Mouse (Mus musculus): ENCODE results near the gene Armc8. TPM values are rescaled to one million over a fixed set of nuclear protein-coding genes. Genes with fewer than 3 reads are reported as not detected.

Armc8 gene
- polyA plus RNA-seq, 1 experiment = 15.6 TPM

DNA sequence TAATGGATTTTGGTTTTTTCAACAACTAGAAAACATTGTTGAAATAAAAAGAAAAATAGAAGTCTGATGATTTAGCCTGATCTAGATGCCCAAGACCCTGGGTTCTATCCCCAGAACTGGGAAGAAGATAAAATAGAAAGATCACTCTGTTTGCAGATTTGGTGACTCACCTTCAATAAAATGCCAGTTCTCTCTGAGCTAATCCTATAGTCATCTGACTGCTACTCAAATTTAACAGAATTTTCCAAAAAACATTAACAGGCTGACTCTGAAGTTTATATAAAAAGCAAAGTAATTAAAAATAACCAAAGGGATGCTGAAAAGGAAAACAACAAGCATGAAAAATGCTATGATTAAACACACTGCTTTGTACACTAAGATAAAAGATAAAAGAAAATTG is 122.4 kb downstream of the Armc8 start:
- no peak overlapping the region for H3K4me3 ChIP-seq (ENCODE audit: control insufficient read depth, insufficient read depth, low read length)
- H3K36me3 ChIP-seq (ENCODE audit: control insufficient read depth, insufficient read depth, low read length) = no peaks in the 10 kb centered on the region
- no peaks in the 10 kb centered on the region for H3K4me1 ChIP-seq (replicated peaks; ENCODE audit: control insufficient read depth, insufficient read depth, low read length)
- H3K27me3 ChIP-seq (ENCODE audit: control insufficient read depth, insufficient read depth, low read length) = no peaks in the 10 kb centered on the region
- TF ChIP-seq CTCF (IDR thresholded peaks at IDR 0.05; ENCODE audit: borderline replicate concordance, control insufficient read depth, extremely low read depth, insufficient read depth, low read length, poor library complexity) = no peak
- H3K27ac ChIP-seq (ENCODE audit: control insufficient read depth, insufficient read depth, low read length) = no peak overlapping the region
- no peak for DNase-seq

DNA sequence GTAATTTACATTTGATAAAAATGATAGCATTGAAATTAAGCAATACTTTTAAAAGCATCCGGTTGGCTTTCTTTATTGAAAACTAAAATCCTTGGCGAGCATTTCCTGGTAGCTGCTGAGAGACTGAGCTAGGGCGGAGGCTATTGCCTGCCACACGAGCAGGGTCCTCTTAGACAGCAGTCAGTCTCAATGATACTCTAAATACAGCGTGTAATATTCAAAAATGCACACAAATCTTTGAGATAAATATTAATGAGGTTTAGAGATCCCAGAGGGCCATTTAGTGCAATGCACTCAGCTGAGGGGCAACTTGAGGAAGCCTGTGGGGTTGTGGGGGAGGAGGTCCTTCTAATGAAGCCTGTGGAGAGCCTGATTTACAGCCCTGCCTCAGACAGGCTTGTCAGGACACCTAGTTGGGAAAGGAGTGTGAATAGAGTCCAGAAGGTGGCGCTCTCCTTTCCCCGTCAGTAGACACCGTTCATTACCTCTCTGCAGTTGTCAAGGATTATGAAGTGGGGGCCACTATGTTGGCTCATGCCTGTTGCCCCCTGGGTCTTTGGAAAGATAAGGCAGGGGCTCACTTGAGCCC is 124.0 kb downstream of the Armc8 start:
- no peak overlapping the region for H3K27ac ChIP-seq (ENCODE audit: control insufficient read depth, insufficient read depth, low read length)
- no peak for TF ChIP-seq POLR2A (IDR thresholded peaks at IDR 0.05; ENCODE audit: control insufficient read depth, extremely low read depth, insufficient read depth, low read length, poor library complexity)
- no peak for TF ChIP-seq CTCF (IDR thresholded peaks at IDR 0.05; ENCODE audit: borderline replicate concordance, control insufficient read depth, extremely low read depth, insufficient read depth, low read length, poor library complexity)
- no peaks in the 10 kb centered on the region for H3K4me1 ChIP-seq (replicated peaks; ENCODE audit: control insufficient read depth, insufficient read depth, low read length)
- no peaks in the 10 kb centered on the region for H3K27me3 ChIP-seq (ENCODE audit: control insufficient read depth, insufficient read depth, low read length)
- 35% methylated on average over 8 of the region's 8 CpGs for WGBS
- H3K36me3 ChIP-seq (ENCODE audit: control insufficient read depth, insufficient read depth, low read length) = no peaks in the 10 kb centered on the region
- DNase-seq = peak; percentile 9
- no peak overlapping the region for H3K4me3 ChIP-seq (ENCODE audit: control insufficient read depth, insufficient read depth, low read length)

DNA sequence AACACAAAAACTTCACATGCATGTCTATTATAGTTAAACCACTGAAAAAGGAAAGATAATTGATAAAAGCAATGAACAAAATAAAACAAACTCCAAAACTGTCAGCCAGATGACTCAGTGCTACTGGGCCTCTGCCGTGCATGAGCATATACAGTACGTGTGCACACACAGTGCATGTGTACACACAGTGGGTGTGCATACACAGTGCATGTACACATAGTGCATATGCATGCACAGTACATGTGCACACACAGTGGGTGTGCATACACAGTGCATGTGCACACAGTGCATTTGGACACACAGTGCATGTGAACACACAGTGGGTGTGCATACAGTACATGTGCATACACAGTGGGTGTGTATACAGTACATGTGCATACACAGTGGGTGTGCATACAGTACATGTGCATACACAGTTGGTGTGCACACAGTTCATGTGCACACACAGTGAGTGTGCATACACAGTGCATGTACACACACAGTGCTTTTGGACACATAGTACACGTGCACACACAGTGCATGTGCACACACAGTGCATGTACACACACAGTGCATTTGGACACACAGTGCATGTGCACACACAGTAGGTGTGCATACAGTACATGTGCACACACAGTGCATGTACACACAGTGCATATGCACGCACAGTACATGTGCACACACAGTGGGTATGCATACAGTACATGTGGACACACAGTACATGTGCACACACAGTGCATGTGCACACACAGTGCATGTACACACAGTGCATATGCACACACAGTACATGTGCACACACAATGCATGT is 126.9 kb downstream of the Armc8 start:
- no peak overlapping the region for H3K27ac ChIP-seq (ENCODE audit: control insufficient read depth, insufficient read depth, low read length)
- 96% methylated on average over 4 of the region's 4 CpGs for WGBS
- TF ChIP-seq CTCF (IDR thresholded peaks at IDR 0.05; ENCODE audit: borderline replicate concordance, control insufficient read depth, extremely low read depth, insufficient read depth, low read length, poor library complexity) = no peak
- no peak for TF ChIP-seq POLR2A (IDR thresholded peaks at IDR 0.05; ENCODE audit: control insufficient read depth, extremely low read depth, insufficient read depth, low read length, poor library complexity)
- no peak overlapping the region for H3K4me3 ChIP-seq (ENCODE audit: control insufficient read depth, insufficient read depth, low read length)
- no peaks in the 10 kb centered on the region for H3K36me3 ChIP-seq (ENCODE audit: control insufficient read depth, insufficient read depth, low read length)
- peaks cover 2% of the 10 kb centered on the region for H3K4me1 ChIP-seq (replicated peaks; ENCODE audit: control insufficient read depth, insufficient read depth, low read length)
- DNase-seq = no peak
- peaks cover 2% of the 10 kb centered on the region; the same call in 1 of the 2 replicates for H3K27me3 ChIP-seq (ENCODE audit: control insufficient read depth, insufficient read depth, low read length)

DNA sequence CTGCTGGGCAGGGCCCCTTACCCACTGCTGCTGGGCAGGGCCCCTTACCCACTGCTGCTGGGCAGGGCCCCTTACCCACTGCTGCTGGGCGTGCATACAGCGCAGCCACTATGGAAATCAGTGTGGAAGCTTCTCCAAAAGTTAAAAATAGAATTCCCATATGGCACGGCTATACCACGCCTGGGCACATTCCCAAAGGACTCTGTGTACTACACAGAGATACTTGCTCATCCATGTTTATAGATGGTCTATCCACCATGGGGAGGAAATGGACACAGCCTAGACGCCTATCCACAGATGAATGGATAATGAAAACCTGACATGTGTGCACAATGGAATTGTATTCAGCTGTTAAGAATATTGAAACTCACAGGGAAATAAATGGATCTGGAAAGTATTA is 127.8 kb downstream of the Armc8 start:
- DNase-seq = no peak
- Histone ChIP-seq H3K36me3 (ENCODE audit: control insufficient read depth, insufficient read depth, low read length) (no peaks in the 10 kb centered on the region), H3K4me1 (replicated peaks; ENCODE audit: control insufficient read depth, insufficient read depth, low read length) (peaks cover 3% of the 10 kb centered on the region), H3K4me3 (ENCODE audit: control insufficient read depth, insufficient read depth, low read length) (no peak overlapping the region), H3K27ac (ENCODE audit: control insufficient read depth, insufficient read depth, low read length) (no peak overlapping the region), H3K27me3 (ENCODE audit: control insufficient read depth, insufficient read depth, low read length) (peaks cover 5% of the 10 kb centered on the region; the same call in 1 of the 2 replicates)
- TF ChIP-seq CTCF (IDR thresholded peaks at IDR 0.05; ENCODE audit: borderline replicate concordance, control insufficient read depth, extremely low read depth, insufficient read depth, low read length, poor library complexity) = no peak
- TF ChIP-seq POLR2A (IDR thresholded peaks at IDR 0.05; ENCODE audit: control insufficient read depth, extremely low read depth, insufficient read depth, low read length, poor library complexity) = no peak
- WGBS = 95% methylated on average over 5 of the region's 5 CpGs

DNA sequence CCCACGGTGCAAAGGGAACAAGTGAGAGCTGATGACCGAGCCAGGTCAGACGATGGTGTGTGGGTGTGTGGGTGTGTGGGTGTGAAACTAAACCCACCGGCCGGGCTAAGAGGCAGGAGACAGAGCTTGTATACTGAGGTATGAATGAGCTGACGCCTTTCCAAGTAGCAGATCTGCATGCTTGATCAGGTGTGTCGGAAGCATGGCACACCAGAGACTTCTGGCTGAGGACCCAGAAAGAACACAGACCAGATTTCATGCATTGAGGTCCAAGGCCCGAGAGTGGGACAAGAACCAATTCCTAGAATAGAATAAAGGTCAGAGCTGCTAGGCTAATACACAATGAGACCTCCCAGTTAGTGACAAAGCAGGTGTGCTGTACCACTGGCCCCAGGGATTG is 129.6 kb downstream of the Armc8 start:
- WGBS = 86% methylated on average over 8 of the region's 8 CpGs
- no peak for TF ChIP-seq POLR2A (IDR thresholded peaks at IDR 0.05; ENCODE audit: control insufficient read depth, extremely low read depth, insufficient read depth, low read length, poor library complexity)
- no peak for TF ChIP-seq CTCF (IDR thresholded peaks at IDR 0.05; ENCODE audit: borderline replicate concordance, control insufficient read depth, extremely low read depth, insufficient read depth, low read length, poor library complexity)

DNA sequence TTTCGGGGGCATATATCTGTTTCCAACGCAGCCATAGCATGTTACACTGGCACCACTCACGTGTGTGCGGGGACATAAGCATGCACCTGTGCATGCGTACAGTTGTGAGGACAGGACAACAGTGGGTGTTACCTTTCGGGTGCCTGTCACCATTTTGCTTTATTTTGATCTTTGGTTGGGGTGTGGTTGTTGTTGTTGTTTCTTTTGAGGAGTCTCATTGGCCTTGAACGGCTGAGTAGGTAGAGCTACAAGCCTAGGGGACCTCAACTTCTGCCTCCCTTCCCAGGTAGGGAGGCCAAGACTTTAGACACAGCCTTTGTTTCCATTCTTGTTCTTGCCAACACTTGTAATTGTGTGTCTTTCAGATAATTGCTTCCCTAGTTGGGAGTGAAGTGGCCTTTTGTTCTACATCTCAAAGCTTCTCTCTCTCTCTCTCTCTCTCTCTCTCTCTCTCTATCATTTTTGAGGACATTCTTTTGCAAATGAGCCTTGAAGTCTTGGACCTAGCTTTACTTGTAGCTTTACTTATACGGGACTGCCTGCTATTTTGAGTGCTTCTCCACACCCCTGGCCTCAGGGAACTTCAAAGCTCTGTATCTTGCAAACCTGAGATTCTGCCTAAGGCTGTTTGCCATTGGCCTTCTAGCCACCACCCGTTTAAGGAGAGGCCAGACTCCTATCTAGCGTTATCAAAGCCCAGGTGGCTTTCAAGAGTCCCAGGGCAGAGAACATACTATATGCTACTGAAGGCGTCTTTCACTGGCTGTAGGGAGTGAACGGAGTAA is 130.7 kb downstream of the Armc8 start:
- 92% methylated on average over 12 of the region's 12 CpGs for WGBS
- Histone ChIP-seq H3K4me1 (replicated peaks; ENCODE audit: control insufficient read depth, insufficient read depth, low read length) (peaks cover 3% of the 10 kb centered on the region), H3K27ac (ENCODE audit: control insufficient read depth, insufficient read depth, low read length) (no peak overlapping the region), H3K4me3 (ENCODE audit: control insufficient read depth, insufficient read depth, low read length) (no peak overlapping the region), H3K27me3 (ENCODE audit: control insufficient read depth, insufficient read depth, low read length) (peaks cover 5% of the 10 kb centered on the region; the same call in 1 of the 2 replicates), H3K36me3 (ENCODE audit: control insufficient read depth, insufficient read depth, low read length) (no peaks in the 10 kb centered on the region)
- no peak for DNase-seq
- TF ChIP-seq POLR2A (IDR thresholded peaks at IDR 0.05; ENCODE audit: control insufficient read depth, extremely low read depth, insufficient read depth, low read length, poor library complexity) = no peak
- no peak for TF ChIP-seq CTCF (IDR thresholded peaks at IDR 0.05; ENCODE audit: borderline replicate concordance, control insufficient read depth, extremely low read depth, insufficient read depth, low read length, poor library complexity)

More for the DNA sequence above, 129.6 kb downstream of the Armc8 start:
- H3K4me1 ChIP-seq (replicated peaks; ENCODE audit: control insufficient read depth, insufficient read depth, low read length) = peaks cover 3% of the 10 kb centered on the region
- no peak overlapping the region for H3K27ac ChIP-seq (ENCODE audit: control insufficient read depth, insufficient read depth, low read length)
- H3K36me3 ChIP-seq (ENCODE audit: control insufficient read depth, insufficient read depth, low read length) = no peaks in the 10 kb centered on the region
- H3K27me3 ChIP-seq (ENCODE audit: control insufficient read depth, insufficient read depth, low read length) = peaks cover 5% of the 10 kb centered on the region; the same call in 1 of the 2 replicates
- DNase-seq = no peak
- no peak overlapping the region for H3K4me3 ChIP-seq (ENCODE audit: control insufficient read depth, insufficient read depth, low read length)
